Mouse (Mus musculus) ovary, postnatal 36 days (tissue): ENCODE results near the gene Lsm14a.

Source experiments
- DNase-seq: peaks from one replicate; pipeline ENCODE4 v3.0.0; 2022; ENCODE audit warnings: low spot score, mixed read lengths

The Lsm14a gene

DNA sequence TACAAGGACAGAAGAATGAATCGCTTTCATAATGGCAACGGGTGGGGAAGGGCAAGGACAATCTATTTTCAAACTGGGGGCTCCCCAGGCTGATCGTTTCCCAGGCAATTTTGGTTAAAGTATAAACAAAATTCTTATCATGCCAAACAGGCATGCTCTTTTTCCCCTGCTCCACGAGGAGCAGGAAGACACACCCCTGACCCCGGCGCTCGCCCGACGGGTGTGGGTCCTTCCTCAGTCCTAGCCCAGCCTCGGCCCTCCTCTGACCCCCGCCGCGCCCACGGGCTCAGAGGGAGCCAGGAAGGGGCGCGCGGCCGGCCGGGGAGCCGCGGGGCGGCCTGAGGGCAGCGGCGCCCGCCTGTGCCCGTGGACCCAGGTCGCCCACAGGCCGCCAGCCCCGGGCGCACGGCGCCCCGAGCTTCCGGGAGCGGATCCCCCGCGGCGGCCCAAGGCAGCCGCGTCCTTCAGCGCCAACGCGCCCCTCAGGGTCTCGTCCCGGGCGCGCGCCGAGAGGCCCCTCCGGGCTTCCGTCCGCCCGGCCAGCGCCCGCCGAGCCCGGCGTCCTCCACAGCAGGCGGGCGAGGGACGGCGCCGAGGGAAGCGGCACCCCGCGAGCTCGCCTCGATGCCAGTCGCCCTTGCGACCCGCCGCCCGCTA, 80.2 kb downstream of the Lsm14a start:
- DNase-seq, result no peak

DNA sequence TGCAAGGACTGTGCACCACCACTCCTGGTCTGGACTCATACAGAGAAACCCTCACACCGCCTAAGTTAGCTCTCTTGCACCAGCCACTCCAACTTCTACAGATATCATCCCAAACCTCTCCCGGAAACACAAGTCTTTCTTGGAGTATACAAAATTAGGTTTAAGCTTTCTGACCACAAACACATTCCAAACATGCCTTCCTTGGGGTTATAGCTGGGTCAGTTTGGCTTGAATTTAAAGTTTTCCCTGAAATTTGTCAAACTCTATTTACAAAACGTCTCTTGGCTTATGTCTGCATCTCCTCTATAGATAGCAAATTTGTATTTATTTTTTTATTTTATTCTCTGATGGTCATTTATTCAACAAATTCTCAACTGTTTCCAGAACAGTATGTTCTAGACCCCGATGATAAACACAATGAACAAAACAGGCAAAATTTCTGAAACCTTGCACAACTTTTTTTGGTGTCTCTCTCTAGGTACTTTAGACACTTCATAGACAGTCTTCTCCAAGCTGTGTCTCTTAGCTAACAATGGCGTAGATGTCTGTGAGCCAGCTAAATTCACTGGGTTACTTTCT, 83.8 kb downstream of the Lsm14a start:
- DNase-seq, result no peak

DNA sequence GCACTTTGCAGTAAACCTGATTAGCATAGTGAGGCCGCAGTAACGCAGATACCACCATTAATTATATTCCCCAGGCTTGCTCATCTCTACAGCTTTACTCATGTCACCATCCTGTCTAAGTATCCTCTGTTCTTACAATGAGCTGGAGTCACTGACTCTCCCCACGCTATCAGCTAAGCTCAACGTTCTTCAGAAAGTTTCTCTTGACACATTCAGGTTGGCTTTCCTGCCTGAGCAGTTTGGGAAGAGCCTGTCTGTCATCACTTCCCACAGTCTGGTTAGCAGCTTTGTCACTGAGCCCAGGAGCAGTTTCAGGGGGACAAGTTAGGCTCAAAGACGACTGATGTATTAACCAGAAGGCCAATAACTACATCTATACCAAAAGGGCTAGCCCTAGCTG, 84.5 kb downstream of the Lsm14a start:
- no peak for DNase-seq

DNA sequence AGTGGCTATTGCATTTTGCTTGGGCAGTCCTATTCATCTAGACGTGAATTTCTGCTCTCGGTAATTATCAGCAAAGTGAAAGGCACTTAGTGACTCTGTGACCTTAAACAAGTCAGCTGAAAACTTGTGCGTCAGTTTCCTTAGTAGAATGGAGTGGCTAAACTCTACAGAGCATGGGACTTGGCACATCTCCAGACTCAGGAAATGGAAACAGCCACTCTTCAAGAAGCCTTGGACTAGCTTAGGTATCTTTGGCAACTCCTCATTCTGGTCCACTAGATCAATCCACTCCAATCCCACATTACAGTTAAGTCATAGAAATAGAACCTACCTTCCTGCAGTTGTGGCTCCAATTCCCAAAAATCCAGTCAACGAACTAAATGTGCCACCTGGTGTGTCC, 87.7 kb downstream of the Lsm14a start:
- no peak for DNase-seq

DNA sequence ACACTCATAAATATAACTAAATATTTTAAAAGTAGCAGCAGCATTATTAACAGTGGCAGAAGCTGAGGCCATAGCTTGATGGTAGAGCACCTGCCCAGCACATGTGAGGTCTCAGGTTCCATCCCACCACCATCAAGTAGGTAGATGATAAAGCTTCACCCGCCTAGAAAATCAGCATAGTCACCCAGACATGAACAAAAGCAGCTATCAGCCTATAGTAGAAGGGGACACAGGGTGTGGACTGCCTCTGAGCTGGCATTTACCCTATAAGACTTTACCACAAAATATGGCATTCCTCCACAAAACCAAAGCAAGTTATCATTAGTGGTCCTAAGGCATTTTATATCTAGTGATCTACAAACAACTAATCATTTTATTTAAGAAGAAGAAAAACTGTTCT, 90.5 kb downstream of the Lsm14a start:
- no peak for DNase-seq

DNA sequence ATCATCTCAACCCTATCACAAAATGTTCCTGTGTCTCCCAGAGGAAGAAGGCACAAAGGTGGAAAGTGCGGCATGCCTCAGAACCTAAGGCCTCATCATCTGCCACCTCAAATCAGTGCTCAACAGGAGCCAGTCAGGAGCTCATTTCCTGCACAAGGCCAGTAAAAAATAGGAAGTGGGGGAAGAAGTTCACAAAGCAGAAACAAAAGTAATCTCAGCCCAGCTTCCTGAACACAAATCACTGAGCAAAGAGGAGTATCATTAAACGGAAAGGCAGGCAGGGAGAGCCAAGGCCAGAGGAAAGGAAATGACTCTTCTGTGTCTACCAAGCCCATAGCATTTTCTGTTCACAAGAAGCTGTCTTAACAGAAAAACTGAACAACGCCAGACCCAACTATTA, 91.2 kb downstream of the Lsm14a start:
- DNase-seq, result no peak

DNA sequence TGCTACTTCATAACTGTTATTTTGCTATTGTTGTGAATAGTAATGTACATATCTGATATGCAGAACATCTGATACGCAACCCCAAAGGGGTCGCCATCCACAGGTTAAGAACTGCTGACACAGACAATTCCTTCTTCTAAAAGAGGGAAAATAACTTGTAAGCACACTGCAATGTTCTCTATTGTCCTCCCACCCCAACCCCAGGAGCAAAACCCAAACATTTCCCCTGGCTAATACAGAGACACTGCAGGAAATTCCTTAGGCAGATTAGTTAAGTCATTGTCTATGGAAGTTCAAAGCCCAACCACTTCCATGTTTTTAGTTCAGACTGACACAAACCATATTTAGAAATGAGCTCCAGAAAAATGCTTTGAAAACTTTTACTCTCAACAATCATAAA, 94.3 kb downstream of the Lsm14a start:
- DNase-seq, result no peak

DNA sequence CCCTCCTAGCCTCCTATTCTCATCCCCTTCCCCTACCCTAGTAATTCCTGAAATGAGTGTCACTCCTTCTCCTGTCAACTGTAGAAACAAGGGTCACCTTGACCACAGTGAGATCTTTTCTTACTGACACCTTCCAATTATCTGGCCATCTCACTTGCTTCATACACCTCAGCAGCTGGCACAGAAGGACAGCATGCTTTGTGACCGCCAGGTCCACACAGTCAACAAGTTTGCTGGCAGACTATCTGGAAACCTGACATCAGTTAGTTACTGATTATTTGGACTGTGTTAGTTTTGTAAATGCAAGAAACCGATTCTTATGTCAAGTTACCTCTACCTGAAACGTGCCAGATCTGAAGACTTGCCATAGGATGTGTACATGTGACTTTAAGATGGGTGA, 97.0 kb downstream of the Lsm14a start:
- DNase-seq, result no peak
